Mouse (Mus musculus) liver, embryonic 14.5 days (tissue): ENCODE results near the gene N4bp1.

ENCODE experiments used
- CTCF ChIP-seq: IDR thresholded peaks from 2 replicates; pipeline ENCODE4 v1.5.1; 2016; ENCODE audit warnings: antibody characterized with exemption, low read depth, control low read depth
- EP300 ChIP-seq: IDR thresholded peaks from 2 replicates; pipeline ENCODE4 v1.6.1; 2016; ENCODE audit warnings: antibody characterized with exemption, low read depth

DNA sequence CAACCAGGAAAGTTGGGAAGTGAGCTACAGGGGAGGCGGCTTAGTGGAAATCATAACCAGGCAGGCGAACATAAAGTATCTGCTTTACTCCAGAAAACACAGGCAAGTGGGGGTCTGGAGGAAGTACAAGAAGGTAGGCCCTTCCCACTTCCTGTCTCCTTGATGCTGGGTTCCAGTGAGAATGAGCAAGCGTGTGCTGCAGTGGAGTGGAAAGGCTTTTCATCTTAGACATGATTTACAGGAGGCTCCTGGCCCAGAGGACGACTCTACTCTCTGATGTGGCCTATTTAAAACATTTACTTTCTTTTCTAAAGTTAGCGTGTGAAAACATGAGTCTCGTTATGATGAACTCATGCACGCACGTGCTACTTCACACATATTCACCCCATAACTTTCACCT is 105.9 kb downstream of the N4bp1 start:
- TF ChIP-seq EP300 (no peak), CTCF (no peak)
